Mouse (Mus musculus) forebrain, postnatal 0 days (tissue): ENCODE results near the gene Ccdc81. TPM values are rescaled to one million over a fixed set of nuclear protein-coding genes. Genes with fewer than 3 reads are reported as not detected.

ENCODE experiments used
- ATAC-seq: fragments of 200-750 bp; cut with Nextera tagmentation; 2 replicates; pipeline ENCODE4 v1.8.0; 2017; ENCODE audit warnings: mild to moderate bottlenecking, moderate library complexity
- DNase-seq: peaks from one replicate; pipeline ENCODE4 v3.0.0-alpha.2; 2015
- H3K27ac ChIP-seq: fragments of 300-500 bp; sonication (generic); 2 replicates; pipeline ENCODE4 v1.5.1; 2014; ENCODE audit warnings: low read depth, mild to moderate bottlenecking, antibody characterized with exemption, low read length, moderate library complexity, mixed read lengths
- H3K27me3 ChIP-seq: fragments of 300-500 bp; sonication (generic); 2 replicates; pipeline ENCODE4 v1.6.1; 2014; ENCODE audit warnings: mild to moderate bottlenecking, low read length, mixed read lengths; ENCODE audit not compliant: insufficient read depth
- H3K36me3 ChIP-seq: fragments of 300-500 bp; sonication (generic); 2 replicates; pipeline ENCODE4 v1.6.1; 2014; ENCODE audit warnings: mild to moderate bottlenecking, moderate library complexity; ENCODE audit not compliant: insufficient read depth
- H3K4me1 ChIP-seq: fragments of 300-500 bp; sonication (generic); 2 replicates; pipeline ENCODE4 v1.6.1; 2014; ENCODE audit warnings: antibody characterized with exemption; ENCODE audit not compliant: insufficient read depth
- H3K4me2 ChIP-seq: fragments of 300-500 bp; sonication (generic); 2 replicates; pipeline ENCODE4 v1.6.1; 2014; ENCODE audit warnings: low read depth, mild to moderate bottlenecking, moderate library complexity
- H3K4me3 ChIP-seq: fragments of 300-500 bp; sonication (generic); 2 replicates; pipeline ENCODE4 v1.5.1; 2014; ENCODE audit warnings: low read depth, low read length, mixed read lengths
- H3K9ac ChIP-seq: fragments of 300-500 bp; sonication (generic); 2 replicates; pipeline ENCODE4 v1.6.1; 2014; ENCODE audit warnings: mild to moderate bottlenecking
- H3K9me3 ChIP-seq: fragments of 300-500 bp; sonication (generic); 2 replicates; pipeline ENCODE4 v1.6.1; 2016; ENCODE audit warnings: low read length
- CTCF ChIP-seq: sonication (generic); IDR thresholded peaks from 2 replicates; pipeline ENCODE4 v1.5.1; 2016; ENCODE audit warnings: antibody characterized with exemption, control low read depth, low read depth
- WGBS: fragments of 180-500 bp; shearing (Covaris S2); extraction: QIAGEN DNeasy Blood & Tissue Kit; methylation state at CpG from one replicate; pipeline ENCODE4 v1.1.7; 2014; 5-methylcytosine and 5-hydroxymethylcytosine counted together
- polyA plus RNA-seq: library from polyadenylated mRNA; unstranded; fragments of >200 nt; fragmentation: Nextera tagmentation; extraction: Ambion mirVana; gene quantifications from 2 replicates; pipeline ENCODE4 v1.2.1, GENCODE M21; 2015
- total RNA-seq: library from RNA; depleted of rRNA; stranded (reverse); fragments of >200 nt; gene quantifications from 2 replicates; pipeline ENCODE4 v1.2.3, GENCODE M21; 2014; rRNA removed

Ccdc81 gene
- total RNA-seq (0.77 and 1.5 TPM in 2 replicates), polyA plus RNA-seq (0.62 and 1.2 TPM in 2 replicates)

DNA sequence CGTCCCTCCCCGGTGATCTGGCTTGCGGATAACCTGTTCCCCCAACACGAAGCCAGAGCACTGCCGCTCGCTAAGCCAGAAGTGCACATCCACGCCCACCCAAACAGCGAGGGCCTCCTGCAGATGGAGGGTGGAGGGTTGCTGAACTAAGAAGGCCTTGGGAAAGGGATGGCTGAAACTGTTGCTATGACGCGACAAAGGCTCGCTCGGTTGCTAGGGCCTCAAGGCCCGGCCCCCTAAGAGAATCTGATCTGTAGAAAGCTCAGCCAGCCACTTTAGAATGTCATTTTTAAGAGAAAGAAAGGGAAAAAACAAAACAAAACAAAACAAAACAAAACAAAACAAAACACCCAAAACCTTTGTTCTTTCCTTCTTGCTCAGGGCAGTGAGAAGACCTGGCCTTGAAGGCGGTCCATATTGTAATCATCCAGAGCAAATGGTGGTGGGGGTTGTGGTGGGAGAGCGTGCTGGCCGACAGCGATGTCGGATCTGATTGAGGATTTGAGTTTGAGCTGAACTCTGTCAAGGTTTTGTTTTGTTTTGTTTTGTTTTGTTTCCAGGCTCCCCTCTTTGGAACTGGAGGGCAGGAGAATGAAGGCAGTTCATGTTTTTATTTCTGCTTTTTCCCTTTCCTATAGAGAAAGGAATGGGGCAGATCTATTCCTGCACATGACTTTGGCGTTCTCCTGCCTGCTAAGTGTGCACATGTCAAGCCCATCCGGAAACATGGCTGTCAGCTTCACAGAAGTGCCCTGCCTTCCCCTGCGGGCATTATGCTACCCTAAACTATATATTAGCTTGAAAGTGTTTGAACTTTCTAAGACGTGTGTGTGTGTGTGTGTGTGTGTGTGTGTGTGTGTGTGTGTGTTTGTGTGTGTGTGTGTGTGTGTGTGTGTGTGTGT is at the start of gene Ccdc81:
TSS of gene Ccdc81 (minus strand) at position 188 of the 902 bp plus-strand sequence.
- Histone ChIP-seq H3K27ac (no peak within 1 kb of the TSS), H3K4me1 (0 out of 2 replicates have a peak, but pooled peaks cover 6% of the 10 kb centered on the region), H3K4me3 (no peak within 1 kb of the TSS), H3K27me3 (no peaks in the 10 kb centered on the region), H3K36me3 (no peaks in the 10 kb centered on the region), H3K9ac (no peak within 1 kb of the TSS), H3K9me3 (no peaks in the 10 kb centered on the region), H3K4me2 (peak within 1 kb of the TSS; percentile 24)
- ATAC-seq (peak; percentile 78; the same call in 1 of the 2 replicates), DNase-seq (no peak)
- WGBS, result 22% methylated on average over 22 of the region's 22 CpGs
- no peak for TF ChIP-seq CTCF

DNA sequence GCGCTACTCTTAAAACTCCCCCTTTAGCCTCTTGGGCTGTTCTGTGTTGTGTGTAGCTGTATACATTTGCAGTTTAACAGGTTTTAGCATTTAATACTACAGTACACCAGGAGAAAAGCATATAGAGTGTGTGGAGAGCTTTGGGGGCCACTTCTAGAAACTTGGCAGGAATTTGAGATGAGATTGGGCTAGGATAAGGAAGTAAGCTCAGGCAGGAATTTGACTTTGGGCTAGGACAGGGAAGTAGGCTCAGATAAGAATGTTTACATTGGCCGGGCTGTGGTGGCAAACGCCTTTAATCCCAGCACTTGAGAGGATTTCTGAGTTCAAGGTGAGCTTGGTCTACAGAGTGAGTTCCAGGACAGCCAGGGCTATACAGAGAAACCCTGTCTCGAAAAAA is 46.0 kb upstream of the Ccdc81 start:
- no peak overlapping the region for H3K9ac ChIP-seq
- TF ChIP-seq CTCF, result no peak
- no peak overlapping the region for H3K4me2 ChIP-seq
- H3K9me3 ChIP-seq, result no peaks in the 10 kb centered on the region
- no peaks in the 10 kb centered on the region for H3K27me3 ChIP-seq
- H3K36me3 ChIP-seq, result no peaks in the 10 kb centered on the region
- ATAC-seq (no peak), DNase-seq (no peak)
- H3K4me1 ChIP-seq, result no peaks in the 10 kb centered on the region
- no peak overlapping the region for H3K4me3 ChIP-seq
- WGBS, result 84% methylated on average over 4 of the region's 4 CpGs
- H3K27ac ChIP-seq, result no peak overlapping the region

DNA sequence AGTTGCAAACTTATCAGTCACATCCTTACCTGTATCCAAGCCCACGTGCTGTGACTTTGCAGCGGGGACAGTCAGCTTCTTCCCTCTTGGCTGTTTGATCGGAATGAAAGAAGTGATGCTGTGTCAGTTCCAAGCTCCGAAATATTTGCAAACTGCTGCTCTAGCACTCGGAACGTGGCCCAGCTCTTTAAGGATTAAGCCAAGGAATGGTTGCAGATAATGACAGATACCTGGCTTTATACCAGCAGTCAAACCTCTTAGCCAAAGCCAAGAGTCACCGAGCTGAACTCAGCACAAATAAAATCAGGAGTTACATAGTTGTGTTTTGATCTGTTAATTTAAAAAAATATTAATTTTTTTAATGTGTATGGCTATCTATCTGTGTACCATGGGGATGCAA is 44.6 kb upstream of the Ccdc81 start:
- ATAC-seq, result no peak
- no peak for TF ChIP-seq CTCF

DNA sequence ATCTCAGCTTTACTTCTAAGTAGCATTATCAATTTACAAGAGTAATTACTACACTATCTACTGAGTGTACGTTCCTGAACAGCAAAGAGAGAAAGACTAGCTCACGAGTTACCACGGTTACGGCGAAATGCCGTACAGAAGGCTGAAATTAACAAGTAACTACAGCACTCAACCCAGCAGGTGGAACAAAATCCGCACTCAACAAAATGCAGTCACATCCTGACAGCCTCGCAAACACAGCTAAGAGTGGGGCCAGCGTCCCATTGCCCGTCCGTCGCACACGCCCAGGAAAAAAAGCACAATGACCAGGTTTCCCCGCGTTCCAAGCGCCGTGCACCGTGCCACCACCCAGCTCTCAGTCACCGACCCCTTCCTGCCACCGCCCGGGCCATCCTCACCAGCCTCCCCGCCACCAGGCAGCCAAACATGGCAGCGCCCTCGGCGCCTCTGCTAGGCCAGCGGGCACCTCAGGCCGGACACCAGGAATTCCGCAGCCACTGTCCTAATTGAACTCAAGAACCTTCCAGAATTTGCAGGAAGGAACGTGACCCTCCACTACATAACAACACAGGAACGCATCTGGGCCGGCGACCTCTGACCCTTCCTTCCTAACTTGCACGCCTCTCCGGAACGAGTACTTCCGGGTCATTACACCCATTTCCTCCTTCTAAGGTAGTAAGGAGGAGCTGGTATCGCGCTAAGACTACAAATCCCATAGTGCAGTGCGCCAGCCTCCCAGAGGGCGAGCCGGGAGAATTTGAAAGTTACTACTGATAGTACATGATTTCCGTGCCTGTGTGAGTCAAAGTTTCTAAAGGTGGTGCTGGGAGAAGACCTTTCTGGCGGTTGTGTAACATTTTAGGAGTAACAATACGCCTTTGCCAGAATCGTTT is 37.4 kb upstream of the Ccdc81 start, which contains the start of gene Hikeshi:
TSS of gene Hikeshi (minus strand) at position 634 of the 893 bp plus-strand sequence.
- Histone ChIP-seq H3K4me1 (no peaks in the 10 kb centered on the region), H3K36me3 (no peaks in the 10 kb centered on the region), H3K9me3 (no peaks in the 10 kb centered on the region), H3K4me2 (peak within 1 kb of the TSS; percentile 61), H3K9ac (peak within 1 kb of the TSS; percentile 66), H3K4me3 (peak within 1 kb of the TSS; percentile 64), H3K27me3 (no peaks in the 10 kb centered on the region), H3K27ac (peak within 1 kb of the TSS; percentile 83)
- ATAC-seq, result peak; percentile 100
- peak; percentile 95 for DNase-seq
- no peak for TF ChIP-seq CTCF
- 3% methylated on average over 43 of the region's 45 CpGs for WGBS

More for the DNA sequence above, 44.6 kb upstream of the Ccdc81 start:
- Histone ChIP-seq H3K9me3 (no peaks in the 10 kb centered on the region), H3K27ac (no peak overlapping the region), H3K4me2 (no peak overlapping the region), H3K27me3 (no peaks in the 10 kb centered on the region), H3K36me3 (no peaks in the 10 kb centered on the region), H3K4me3 (no peak overlapping the region), H3K4me1 (no peaks in the 10 kb centered on the region), H3K9ac (no peak overlapping the region)
- peak; percentile 16 for DNase-seq
- 62% methylated on average over 7 of the region's 7 CpGs for WGBS

DNA sequence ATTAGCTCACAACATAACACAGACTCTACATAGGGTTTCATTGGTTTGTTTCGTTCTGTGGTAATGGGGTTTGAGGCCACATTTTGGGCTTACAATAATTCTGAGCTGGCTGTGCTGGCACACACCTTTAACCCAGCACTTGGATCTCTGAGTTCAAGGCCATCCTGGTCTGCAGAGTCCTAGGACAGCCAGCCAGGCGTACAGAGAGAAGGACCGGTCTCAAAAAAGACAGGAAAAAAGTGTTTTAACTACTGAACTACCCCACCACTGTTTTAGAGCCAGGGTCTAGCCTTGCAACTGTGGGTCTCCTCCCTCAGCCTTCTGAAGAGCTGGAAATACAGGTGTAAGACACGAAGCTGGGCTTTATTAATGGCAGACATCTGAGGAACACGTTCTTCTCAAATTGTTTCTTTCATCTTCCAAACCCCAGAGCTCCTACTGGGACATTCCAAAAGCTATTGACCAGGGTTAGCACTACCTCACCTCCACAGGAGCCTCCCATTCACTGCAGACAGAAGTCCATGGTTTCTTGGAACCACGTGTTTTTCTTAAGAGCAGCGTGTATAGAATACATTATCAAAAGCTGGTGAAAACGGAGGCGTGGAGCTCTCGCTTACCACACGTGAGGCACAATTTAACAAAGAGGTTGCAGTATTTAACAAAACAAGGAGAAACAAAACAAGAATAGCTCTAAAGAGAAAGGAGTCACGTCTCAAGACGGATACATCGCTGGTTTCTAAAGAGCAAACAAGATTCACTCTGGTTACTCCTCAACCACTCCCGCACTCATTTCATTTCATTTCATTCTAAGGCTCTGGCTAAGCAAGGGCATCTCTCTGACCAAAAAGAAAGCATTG is 36.3 kb upstream of the Ccdc81 start:
- Histone ChIP-seq H3K27ac (peak overlapping the region; percentile 83), H3K27me3 (no peaks in the 10 kb centered on the region), H3K9ac (peak overlapping the region; percentile 66), H3K4me1 (no peaks in the 10 kb centered on the region), H3K4me2 (peak overlapping the region; percentile 61), H3K36me3 (no peaks in the 10 kb centered on the region), H3K9me3 (no peaks in the 10 kb centered on the region), H3K4me3 (peak overlapping the region; percentile 64)
- WGBS, result 31% methylated on average over 15 of the region's 15 CpGs
- DNase-seq, result peak; percentile 58
- no peak for ATAC-seq
- no peak for TF ChIP-seq CTCF
